In genomic region chr1:68943141-68943540, GRCm38 (mm10) we compare ENCODE assay signal across 31 mouse cellular contexts.
A peak's percentile ranks its signal among the peaks of the same experiment; 100 is the strongest.
DNase-seq lines count a peak whose midpoint lies in the region; ATAC-seq and TF ChIP-seq lines count a peak whose summit lies in the region.
"Had no signal": no experiment of that assay in that cellular context is flagged by ENCODE, and none has a peak within 500 bp of the region (broad histone marks: within the 10 kb centered on the region; RNA-seq: fewer than 3 reads in every experiment).

No protein-coding gene starts in this region.

- H3K9me3 ChIP-seq in heart, embryonic 13.5 days = no peaks in the 10 kb centered on the region
- no peaks in the 10 kb centered on the region for H3K9me3 ChIP-seq in heart, embryonic 11.5 days (replicated peaks; ENCODE audit: control insufficient read depth, low read length)
- H3K9me3 ChIP-seq in lung, embryonic 14.5 days (ENCODE audit: low read depth, low read length) = no peaks in the 10 kb centered on the region
- H3K9me3 ChIP-seq in midbrain, embryonic 14.5 days (ENCODE audit: control insufficient read depth, low read length) = no peaks in the 10 kb centered on the region
- no peaks in the 10 kb centered on the region for H3K9me3 ChIP-seq in midbrain, embryonic 16.5 days (replicated peaks; ENCODE audit: control insufficient read depth, low read length, poor library complexity, severe bottlenecking)
- H3K9me3 ChIP-seq: embryonic facial prominence, embryonic 10.5 days; embryonic facial prominence, embryonic 15.5 days; forebrain, embryonic 12.5 days; midbrain, embryonic 13.5 days; neural tube, embryonic 12.5 days had no signal

- TF ChIP-seq CTCF in lung, embryonic 14.5 days (IDR thresholded peaks at IDR 0.05; ENCODE audit: low read depth) = no peak

- H3K9ac ChIP-seq in heart, embryonic 13.5 days = no peak overlapping the region
- no peak overlapping the region for H3K9ac ChIP-seq in heart, embryonic 11.5 days (ENCODE audit: low read depth, low read length)
- H3K9ac ChIP-seq in lung, embryonic 14.5 days = no peak overlapping the region
- H3K9ac ChIP-seq in midbrain, embryonic 14.5 days (replicated peaks; ENCODE audit: low read length) = no peak overlapping the region
- no peak overlapping the region for H3K9ac ChIP-seq in midbrain, embryonic 16.5 days (ENCODE audit: low read depth, low read length)
- H3K9ac ChIP-seq: embryonic facial prominence, embryonic 15.5 days; forebrain, embryonic 12.5 days; forebrain, postnatal 0 days; liver, embryonic 14.5 days; midbrain, embryonic 13.5 days; neural tube, embryonic 12.5 days had no signal

- 0 out of 2 replicates have a peak overlapping the region, but pooled peaks have one; percentile 24 for H3K4me2 ChIP-seq in heart, embryonic 13.5 days
- no peak overlapping the region for H3K4me2 ChIP-seq in heart, embryonic 11.5 days
- H3K4me2 ChIP-seq in lung, embryonic 14.5 days = no peak overlapping the region
- H3K4me2 ChIP-seq in midbrain, embryonic 14.5 days (ENCODE audit: low read length) = no peak overlapping the region
- no peak overlapping the region for H3K4me2 ChIP-seq in midbrain, embryonic 16.5 days (ENCODE audit: low read length)
- H3K4me2 ChIP-seq: embryonic facial prominence, embryonic 15.5 days; forebrain, embryonic 12.5 days; midbrain, embryonic 13.5 days; neural tube, embryonic 12.5 days had no signal

- no peak overlapping the region for H3K27ac ChIP-seq in heart, embryonic 13.5 days (replicated peaks)
- no peak overlapping the region for H3K27ac ChIP-seq in heart, embryonic 11.5 days (ENCODE audit: low read depth, low read length)
- H3K27ac ChIP-seq in lung, embryonic 14.5 days (ENCODE audit: low read depth) = no peak overlapping the region
- no peak overlapping the region for H3K27ac ChIP-seq in midbrain, embryonic 14.5 days (replicated peaks; ENCODE audit: low read depth, low read length)
- no peak overlapping the region for H3K27ac ChIP-seq in midbrain, embryonic 16.5 days (ENCODE audit: low read length)
- H3K27ac ChIP-seq: embryonic facial prominence, embryonic 10.5 days; embryonic facial prominence, embryonic 15.5 days; forebrain, embryonic 12.5 days; heart, adult 2 months; liver, embryonic 14.5 days; midbrain, embryonic 13.5 days; neural tube, embryonic 12.5 days had no signal

- H3K27me3 ChIP-seq in heart, embryonic 13.5 days (replicated peaks) = no peaks in the 10 kb centered on the region
- H3K27me3 ChIP-seq in heart, embryonic 11.5 days (ENCODE audit: control insufficient read depth, insufficient read depth, low read length) = no peaks in the 10 kb centered on the region
- no peaks in the 10 kb centered on the region for H3K27me3 ChIP-seq in lung, embryonic 14.5 days (ENCODE audit: insufficient read depth, low read length)
- no peaks in the 10 kb centered on the region for H3K27me3 ChIP-seq in midbrain, embryonic 14.5 days (ENCODE audit: control insufficient read depth, insufficient read depth, low read length)
- H3K27me3 ChIP-seq in midbrain, embryonic 16.5 days (ENCODE audit: control insufficient read depth, insufficient read depth, low read depth, low read length) = no peaks in the 10 kb centered on the region
- H3K27me3 ChIP-seq: embryonic facial prominence, embryonic 15.5 days; forebrain, embryonic 12.5 days; midbrain, embryonic 13.5 days; neural tube, embryonic 12.5 days had no signal

- no peak for ATAC-seq in heart, embryonic 13.5 days (ENCODE audit: extremely low read depth, insufficient number of reproducible peaks, low FRiP score, low TSS enrichment)
- no peak for ATAC-seq in heart, embryonic 11.5 days (replicated peaks; ENCODE audit: insufficient number of reproducible peaks, low FRiP score, low TSS enrichment)
- ATAC-seq in lung, embryonic 14.5 days (ENCODE audit: insufficient read depth) = peak; percentile 78; the same call in 1 of the 2 replicates
- ATAC-seq in midbrain, embryonic 14.5 days (ENCODE audit: low FRiP score, low TSS enrichment) = no peak
- no peak for ATAC-seq in midbrain, embryonic 16.5 days
- ATAC-seq: activated CD4-positive, CD25-positive, alpha-beta regulatory T cell, adult 4 months; forebrain, postnatal 0 days; intestine, embryonic 16.5 days; midbrain, embryonic 13.5 days had no signal

- DNase-seq in lung, embryonic 14.5 days = peak; percentile 69
- no peak for DNase-seq in lung, postnatal 10 days
- peak; percentile 43 for DNase-seq in midbrain, embryonic 14.5 days
- DNase-seq in urinary bladder, adult 2 months (ENCODE audit: low spot score) = no peak
- DNase-seq: adrenal gland, adult 2 months; adrenal gland, postnatal 36 days; B cell, adult 2 months; cerebellum, adult 2 months; forebrain, postnatal 0 days; heart, postnatal 14 days; kidney, adult 8-10 months; kidney, postnatal 10 days; layer of hippocampus, postnatal 36 days; liver; lung, postnatal 14 days; right cerebral cortex, adult 18-20 months; spleen, adult 18-20 months; thymus, postnatal 14 days had no signal

- H3K36me3 ChIP-seq in heart, embryonic 13.5 days = no peaks in the 10 kb centered on the region
- H3K36me3 ChIP-seq in heart, embryonic 11.5 days (ENCODE audit: control insufficient read depth, insufficient read depth, low read length) = no peaks in the 10 kb centered on the region
- H3K36me3 ChIP-seq in lung, embryonic 14.5 days (ENCODE audit: insufficient read depth) = no peaks in the 10 kb centered on the region
- H3K36me3 ChIP-seq in midbrain, embryonic 14.5 days (ENCODE audit: control insufficient read depth, insufficient read depth, low read length) = no peaks in the 10 kb centered on the region
- no peaks in the 10 kb centered on the region for H3K36me3 ChIP-seq in midbrain, embryonic 16.5 days (ENCODE audit: control insufficient read depth, insufficient read depth, low read length)
- H3K36me3 ChIP-seq: embryonic facial prominence, embryonic 10.5 days; embryonic facial prominence, embryonic 15.5 days; forebrain, embryonic 12.5 days; midbrain, embryonic 13.5 days; neural tube, embryonic 12.5 days had no signal

- 10% methylated on average over 2 of the region's 2 CpGs for WGBS in heart, embryonic 13.5 days
- WGBS in heart, embryonic 11.5 days (ENCODE audit: insufficient replicate concordance) = 11% methylated on average over 2 of the region's 2 CpGs
- WGBS in lung, embryonic 14.5 days = 24% methylated on average over 2 of the region's 2 CpGs
- 23% methylated on average over 2 of the region's 2 CpGs for WGBS in midbrain, embryonic 14.5 days
- 44% methylated on average over 2 of the region's 2 CpGs for WGBS in midbrain, embryonic 16.5 days

- H3K4me1 ChIP-seq in heart, embryonic 13.5 days = peaks cover 21% of the 10 kb centered on the region
- peaks cover 6% of the 10 kb centered on the region for H3K4me1 ChIP-seq in heart, embryonic 11.5 days (ENCODE audit: control insufficient read depth, insufficient read depth, low read length)
- H3K4me1 ChIP-seq in lung, embryonic 14.5 days (ENCODE audit: insufficient read depth) = 0 out of 2 replicates have a peak, but pooled peaks cover 2% of the 10 kb centered on the region
- no peaks in the 10 kb centered on the region for H3K4me1 ChIP-seq in midbrain, embryonic 14.5 days (ENCODE audit: control insufficient read depth, insufficient read depth, low read length)
- H3K4me1 ChIP-seq in midbrain, embryonic 16.5 days (ENCODE audit: control insufficient read depth, insufficient read depth, low read length) = no peaks in the 10 kb centered on the region
- H3K4me1 ChIP-seq: embryonic facial prominence, embryonic 10.5 days; embryonic facial prominence, embryonic 15.5 days; forebrain, embryonic 12.5 days; midbrain, embryonic 13.5 days; neural tube, embryonic 12.5 days had no signal

- no peak overlapping the region for H3K4me3 ChIP-seq in heart, embryonic 13.5 days
- no peak overlapping the region for H3K4me3 ChIP-seq in heart, embryonic 11.5 days (ENCODE audit: low read depth, low read length)
- no peak overlapping the region for H3K4me3 ChIP-seq in lung, embryonic 14.5 days (ENCODE audit: low read depth, low read length)
- no peak overlapping the region for H3K4me3 ChIP-seq in midbrain, embryonic 14.5 days (replicated peaks; ENCODE audit: low read depth, low read length)
- H3K4me3 ChIP-seq in midbrain, embryonic 16.5 days (ENCODE audit: low read depth, low read length) = no peak overlapping the region
- H3K4me3 ChIP-seq: embryonic facial prominence, embryonic 10.5 days; embryonic facial prominence, embryonic 15.5 days; forebrain, embryonic 12.5 days; heart, adult 2 months; midbrain, embryonic 13.5 days; myocyte; neural tube, embryonic 12.5 days had no signal

Comparison
In these comparisons a context has a peak if more than half of its experiments do, and no peak if none do; other contexts are left out.
1. DNase-seq: peak in lung, embryonic 14.5 days (single experiment) and midbrain, embryonic 14.5 days (single experiment); none in lung, postnatal 10 days (single experiment) and urinary bladder, adult 2 months (single experiment).